Mouse (Mus musculus) intestine, embryonic 16.5 days (tissue): ENCODE results near the gene Rap1a. TPM values are rescaled to one million over a fixed set of nuclear protein-coding genes. Genes with fewer than 3 reads are reported as not detected.

Source experiments
- ATAC-seq: fragments of 200-750 bp; cut with Nextera tagmentation; 2 replicates; pipeline ENCODE4 v1.8.0; 2017; ENCODE audit warnings: moderate TSS enrichment, moderate library complexity
- H3K27ac ChIP-seq: fragments of 300-500 bp; sonication (generic); 2 replicates; pipeline ENCODE4 v1.5.1; 2014; ENCODE audit warnings: mild to moderate bottlenecking, low read length
- H3K27me3 ChIP-seq: fragments of 300-500 bp; sonication (generic); replicated peaks from 2 replicates; pipeline ENCODE4 v1.6.1; 2014; ENCODE audit warnings: low read length, control low read depth, mixed read lengths; ENCODE audit not compliant: control insufficient read depth, insufficient read depth
- H3K36me3 ChIP-seq: fragments of 300-500 bp; sonication (generic); 2 replicates; pipeline ENCODE4 v1.6.1; 2014; ENCODE audit warnings: low read length, control low read depth; ENCODE audit not compliant: control insufficient read depth, insufficient read depth
- H3K4me1 ChIP-seq: fragments of 300-500 bp; sonication (generic); 2 replicates; pipeline ENCODE4 v1.6.1; 2014; ENCODE audit warnings: low read length, control low read depth, mixed read lengths; ENCODE audit not compliant: control insufficient read depth, insufficient read depth
- H3K4me2 ChIP-seq: fragments of 300-500 bp; sonication (generic); 2 replicates; pipeline ENCODE4 v1.6.1; 2014; ENCODE audit warnings: low read depth, low read length, control low read depth
- H3K4me3 ChIP-seq: fragments of 300-500 bp; sonication (generic); 2 replicates; pipeline ENCODE4 v1.5.1; 2014; ENCODE audit warnings: mild to moderate bottlenecking, low read length
- H3K9ac ChIP-seq: fragments of 300-500 bp; sonication (generic); 2 replicates; pipeline ENCODE4 v1.6.1; 2014; ENCODE audit warnings: low read depth, low read length
- H3K9me3 ChIP-seq: fragments of 300-500 bp; sonication (generic); 2 replicates; pipeline ENCODE4 v1.6.1; 2016; ENCODE audit warnings: low read length, control low read depth; ENCODE audit not compliant: control insufficient read depth
- WGBS: fragments of 180-500 bp; shearing (Covaris S2); extraction: QIAGEN DNeasy Blood & Tissue Kit; methylation state at CpG from one replicate; pipeline ENCODE4 v1.1.7; 2014; 5-methylcytosine and 5-hydroxymethylcytosine counted together
- polyA plus RNA-seq: library from polyadenylated mRNA; unstranded; fragments of >200 nt; fragmentation: Nextera tagmentation; extraction: Ambion mirVana; gene quantifications from 2 replicates; pipeline ENCODE4 v1.2.1, GENCODE M21; 2015

Rap1a gene
- polyA plus RNA-seq, 1 experiment from 2014 or later, result 107 TPM

- peaks cover 4% of the 10 kb centered on the region; the same call in 1 of the 2 replicates for H3K4me1 ChIP-seq
- no peaks in the 10 kb centered on the region for H3K36me3 ChIP-seq
- H3K27ac ChIP-seq, result no peak overlapping the region
- no peak for ATAC-seq
- H3K27me3 ChIP-seq, result no peaks in the 10 kb centered on the region
- H3K4me3 ChIP-seq, result no peak overlapping the region
- no peak overlapping the region for H3K4me2 ChIP-seq
- no peaks in the 10 kb centered on the region for H3K9me3 ChIP-seq
- H3K9ac ChIP-seq, result no peak overlapping the region
- 50% methylated on average over 5 of the region's 5 CpGs for WGBS
Measured at GRCm38 (mm10) chr3:105824103-105824502, 23.0 kb upstream of the Rap1a start.

DNA sequence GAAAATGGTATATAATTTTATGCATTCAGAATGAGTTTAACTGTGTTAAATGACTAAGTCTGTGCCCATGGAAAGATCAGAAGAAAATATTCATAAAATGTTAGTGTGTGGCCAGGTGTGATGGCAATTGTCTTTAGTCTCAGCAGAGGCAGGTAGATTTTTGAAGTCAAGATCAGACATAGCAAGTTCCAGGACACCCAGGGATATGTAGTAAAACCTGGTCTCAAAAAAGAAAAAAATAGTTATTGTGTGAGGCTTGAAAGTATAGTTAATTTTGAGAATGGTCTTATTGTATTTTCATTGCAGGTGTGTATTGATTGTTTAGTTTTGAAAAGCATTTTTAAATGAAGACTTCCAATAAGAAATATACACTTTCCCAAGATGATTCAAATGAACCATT, 22.5 kb upstream of the Rap1a start:
- H3K9me3 ChIP-seq, result no peaks in the 10 kb centered on the region
- H3K4me1 ChIP-seq, result peaks cover 4% of the 10 kb centered on the region; the same call in 1 of the 2 replicates
- H3K9ac ChIP-seq, result no peak overlapping the region
- no peak for ATAC-seq
- H3K27me3 ChIP-seq, result no peaks in the 10 kb centered on the region
- H3K4me3 ChIP-seq, result no peak overlapping the region
- no peaks in the 10 kb centered on the region for H3K36me3 ChIP-seq
- no peak overlapping the region for H3K27ac ChIP-seq
- no peak overlapping the region for H3K4me2 ChIP-seq

DNA sequence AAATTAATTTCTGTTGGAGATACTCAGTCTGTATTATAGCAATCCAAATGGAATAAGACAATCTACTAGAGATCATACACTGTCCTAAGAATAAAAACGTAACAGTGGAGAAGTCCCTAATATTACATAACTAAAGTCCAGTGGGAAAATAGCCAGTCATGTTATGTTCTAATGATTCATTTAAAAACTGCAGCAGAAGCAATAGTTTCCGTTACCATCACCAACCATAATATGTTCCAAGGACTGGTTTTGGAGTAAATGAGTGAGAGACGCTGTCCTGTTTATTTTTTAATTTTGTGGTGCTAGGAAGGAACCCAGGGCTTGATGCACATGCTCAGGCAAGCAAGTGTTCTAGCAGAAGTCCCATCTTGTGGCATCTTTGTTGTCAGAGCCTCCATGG, 20.4 kb upstream of the Rap1a start:
- Histone ChIP-seq H3K9ac (no peak overlapping the region), H3K36me3 (no peaks in the 10 kb centered on the region), H3K4me2 (no peak overlapping the region), H3K4me3 (no peak overlapping the region), H3K4me1 (peaks cover 4% of the 10 kb centered on the region; the same call in 1 of the 2 replicates), H3K27me3 (no peaks in the 10 kb centered on the region), H3K27ac (no peak overlapping the region), H3K9me3 (no peaks in the 10 kb centered on the region)
- no peak for ATAC-seq
- 96% methylated on average over 3 of the region's 3 CpGs for WGBS

DNA sequence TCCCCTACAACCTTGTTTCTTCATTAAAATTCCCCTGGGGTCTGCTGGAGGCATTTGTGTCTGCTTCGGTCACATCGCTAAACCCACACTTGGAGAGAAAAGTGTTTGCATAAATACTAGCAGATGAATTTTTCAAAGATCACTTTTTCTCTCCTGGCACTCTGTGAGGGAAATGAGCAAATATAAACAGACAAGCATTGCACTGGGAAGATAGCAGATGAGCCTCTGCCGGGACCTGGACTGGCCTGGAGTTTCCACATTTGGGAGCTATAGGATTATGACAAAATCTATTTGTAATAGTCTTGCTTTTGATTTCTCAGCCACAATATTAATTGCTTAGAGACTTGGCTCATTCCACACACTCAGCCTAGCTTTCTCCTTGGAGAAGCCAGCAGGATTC, 19.1 kb upstream of the Rap1a start:
- peaks cover 4% of the 10 kb centered on the region; the same call in 1 of the 2 replicates for H3K4me1 ChIP-seq
- 61% methylated on average over 3 of the region's 3 CpGs for WGBS
- no peak overlapping the region for H3K9ac ChIP-seq
- H3K9me3 ChIP-seq, result no peaks in the 10 kb centered on the region
- no peaks in the 10 kb centered on the region for H3K36me3 ChIP-seq
- H3K4me3 ChIP-seq, result no peak overlapping the region
- no peak for ATAC-seq
- H3K27me3 ChIP-seq, result no peaks in the 10 kb centered on the region
- no peak overlapping the region for H3K27ac ChIP-seq
- H3K4me2 ChIP-seq, result no peak overlapping the region

- Histone ChIP-seq H3K4me2 (no peak overlapping the region), H3K9me3 (no peaks in the 10 kb centered on the region), H3K36me3 (no peaks in the 10 kb centered on the region), H3K9ac (no peak overlapping the region), H3K27ac (no peak overlapping the region), H3K27me3 (no peaks in the 10 kb centered on the region), H3K4me1 (peaks cover 4% of the 10 kb centered on the region; the same call in 1 of the 2 replicates), H3K4me3 (no peak overlapping the region)
- ATAC-seq, result no peak
- 61% methylated on average over 6 of the region's 6 CpGs for WGBS
Measured at GRCm38 (mm10) chr3:105818130-105819004, 17.2 kb upstream of the Rap1a start.

GRCm38 (mm10) chr3:105816089-105816488, 15.0 kb upstream of the Rap1a start:
- no peak for ATAC-seq
- 53% methylated on average over 8 of the region's 8 CpGs for WGBS
- no peaks in the 10 kb centered on the region for H3K36me3 ChIP-seq
- no peaks in the 10 kb centered on the region for H3K27me3 ChIP-seq
- H3K9me3 ChIP-seq, result no peaks in the 10 kb centered on the region
- no peaks in the 10 kb centered on the region for H3K4me1 ChIP-seq
- H3K9ac ChIP-seq, result no peak overlapping the region
- H3K4me2 ChIP-seq, result no peak overlapping the region
- H3K4me3 ChIP-seq, result no peak overlapping the region
- no peak overlapping the region for H3K27ac ChIP-seq

GRCm38 (mm10) chr3:105815236-105815904, 14.2 kb upstream of the Rap1a start:
- Histone ChIP-seq H3K27me3 (no peaks in the 10 kb centered on the region), H3K4me1 (no peaks in the 10 kb centered on the region), H3K9ac (no peak overlapping the region), H3K27ac (no peak overlapping the region), H3K36me3 (no peaks in the 10 kb centered on the region), H3K9me3 (no peaks in the 10 kb centered on the region), H3K4me2 (no peak overlapping the region), H3K4me3 (no peak overlapping the region)
- 58% methylated on average over 10 of the region's 10 CpGs for WGBS
- peak; percentile 77 for ATAC-seq

DNA sequence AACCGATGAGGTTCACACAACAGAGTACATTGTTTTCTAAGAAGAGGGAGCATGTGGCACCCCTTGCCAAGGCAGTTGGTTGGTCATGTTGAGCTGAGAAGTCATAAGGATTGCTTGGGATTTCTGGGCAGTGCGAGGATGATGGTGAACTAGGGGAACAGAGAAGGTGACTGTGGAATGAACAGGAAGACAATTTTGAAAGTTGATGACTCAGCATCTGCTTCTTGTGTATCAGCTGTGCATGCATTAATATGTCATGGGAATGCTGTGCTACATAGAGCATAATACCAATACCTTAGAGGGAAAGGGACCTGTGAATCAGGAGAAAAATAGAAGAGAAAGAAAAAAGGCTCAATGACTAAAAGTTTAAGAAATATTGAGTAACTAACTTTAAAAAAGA, 10.0 kb upstream of the Rap1a start:
- Histone ChIP-seq H3K9me3 (no peaks in the 10 kb centered on the region), H3K27me3 (no peaks in the 10 kb centered on the region), H3K9ac (no peak overlapping the region), H3K27ac (no peak overlapping the region), H3K4me1 (peaks cover 11% of the 10 kb centered on the region), H3K36me3 (no peaks in the 10 kb centered on the region), H3K4me3 (no peak overlapping the region), H3K4me2 (no peak overlapping the region)
- 90% methylated on average over 2 of the region's 2 CpGs for WGBS
- ATAC-seq, result no peak

GRCm38 (mm10) chr3:105808179-105809037, 7.3 kb upstream of the Rap1a start:
- peak; percentile 88 for ATAC-seq
- H3K36me3 ChIP-seq, result no peaks in the 10 kb centered on the region

More at GRCm38 (mm10) chr3:105808179-105809037, 7.3 kb upstream of the Rap1a start:
- H3K27me3 ChIP-seq, result no peaks in the 10 kb centered on the region
- WGBS, result 63% methylated on average over 14 of the region's 14 CpGs
- H3K4me2 ChIP-seq, result no peak overlapping the region
- H3K9me3 ChIP-seq, result no peaks in the 10 kb centered on the region
- no peak overlapping the region for H3K9ac ChIP-seq
- H3K27ac ChIP-seq, result no peak overlapping the region
- H3K4me3 ChIP-seq, result no peak overlapping the region
- peaks cover 11% of the 10 kb centered on the region for H3K4me1 ChIP-seq
